Mouse (Mus musculus) erythroblast, embryonic 14.5 days (primary cell): ENCODE results near the gene Foxo1. TPM values are rescaled to one million over a fixed set of nuclear protein-coding genes. Genes with fewer than 3 reads are reported as not detected.

Experiments used
- H3K27me3 ChIP-seq: 2 replicates; pipeline ENCODE4 v1.6.1; 2012; ENCODE audit warnings: inconsistent platforms; ENCODE audit not compliant: control insufficient read depth
- H3K36me3 ChIP-seq: 2 replicates; pipeline ENCODE4 v1.6.1; 2012; ENCODE audit warnings: mild to moderate bottlenecking, inconsistent platforms; ENCODE audit not compliant: control insufficient read depth
- H3K4me1 ChIP-seq: 2 replicates; pipeline ENCODE4 v1.6.1; 2012; ENCODE audit warnings: inconsistent platforms; ENCODE audit not compliant: control insufficient read depth
- H3K4me3 ChIP-seq: replicated peaks from 2 replicates; pipeline ENCODE3; 2012; ENCODE audit warnings: moderate library complexity, mild to moderate bottlenecking, inconsistent platforms
- H3K9me3 ChIP-seq: 2 replicates; pipeline ENCODE4 v1.6.1; 2012; ENCODE audit warnings: low read length, inconsistent platforms, mixed read lengths; ENCODE audit not compliant: control insufficient read depth
- GATA1 ChIP-seq: IDR thresholded peaks from 2 replicates; pipeline ENCODE4 v1.6.1; 2012; ENCODE audit warnings: low read length, inconsistent platforms, mixed read lengths
- TAL1 ChIP-seq: IDR thresholded peaks from 3 replicates; pipeline ENCODE4 v1.6.1; 2012; ENCODE audit warnings: low read length, inconsistent platforms, mixed read lengths
- polyA plus RNA-seq: library from polyadenylated mRNA; stranded (reverse); fragments of >175 nt; gene quantifications from 2 replicates; pipeline ENCODE4 v1.2.3, GENCODE M21; 2012

The Foxo1 gene
- 0.01 and 0.02 TPM in 2 replicates for polyA plus RNA-seq

GRCm38 (mm10) chr3:52267652-52268486, at the start of gene Foxo1:
Foxo1 (plus strand) TSS chr3:52268336.
- Histone ChIP-seq H3K9me3 (no peaks in the 10 kb centered on the region; the same call in 1 of the 2 replicates), H3K36me3 (no peaks in the 10 kb centered on the region), H3K4me1 (peaks cover 33% of the 10 kb centered on the region), H3K4me3 (peak within 1 kb of the TSS; percentile 80), H3K27me3 (peaks cover 66% of the 10 kb centered on the region)
- no peak for TF ChIP-seq TAL1
- no peak for TF ChIP-seq GATA1

GRCm38 (mm10) chr3:52218864-52219263, 49.3 kb upstream of the Foxo1 start:
- no peak for TF ChIP-seq GATA1
- no peak for TF ChIP-seq TAL1

GRCm38 (mm10) chr3:52221082-52221481, 47.1 kb upstream of the Foxo1 start:
- H3K9me3 ChIP-seq: no peaks in the 10 kb centered on the region
- no peaks in the 10 kb centered on the region for H3K36me3 ChIP-seq
- no peaks in the 10 kb centered on the region for H3K27me3 ChIP-seq
- TF ChIP-seq TAL1 (no peak), GATA1 (no peak)
- H3K4me1 ChIP-seq: no peaks in the 10 kb centered on the region
- H3K4me3 ChIP-seq: no peak overlapping the region

More at GRCm38 (mm10) chr3:52218864-52219263, 49.3 kb upstream of the Foxo1 start:
- no peak overlapping the region for H3K4me3 ChIP-seq
- H3K36me3 ChIP-seq: no peaks in the 10 kb centered on the region
- no peaks in the 10 kb centered on the region for H3K27me3 ChIP-seq
- H3K9me3 ChIP-seq: no peaks in the 10 kb centered on the region
- no peaks in the 10 kb centered on the region for H3K4me1 ChIP-seq

GRCm38 (mm10) chr3:52221931-52222330, 46.2 kb upstream of the Foxo1 start:
- no peaks in the 10 kb centered on the region for H3K36me3 ChIP-seq
- TF ChIP-seq GATA1: no peak
- no peak for TF ChIP-seq TAL1
- H3K4me3 ChIP-seq: no peak overlapping the region
- H3K27me3 ChIP-seq: no peaks in the 10 kb centered on the region
- no peaks in the 10 kb centered on the region for H3K9me3 ChIP-seq
- no peaks in the 10 kb centered on the region for H3K4me1 ChIP-seq

GRCm38 (mm10) chr3:52236488-52236887, 31.6 kb upstream of the Foxo1 start:
- H3K27me3 ChIP-seq: no peaks in the 10 kb centered on the region
- no peaks in the 10 kb centered on the region for H3K4me1 ChIP-seq
- TF ChIP-seq TAL1: no peak
- TF ChIP-seq GATA1: no peak
- H3K9me3 ChIP-seq: no peaks in the 10 kb centered on the region
- no peak overlapping the region for H3K4me3 ChIP-seq
- H3K36me3 ChIP-seq: no peaks in the 10 kb centered on the region

- H3K27me3 ChIP-seq: no peaks in the 10 kb centered on the region
- H3K4me1 ChIP-seq: no peaks in the 10 kb centered on the region
- TF ChIP-seq GATA1 (no peak), TAL1 (no peak)
- H3K9me3 ChIP-seq: no peaks in the 10 kb centered on the region
- H3K36me3 ChIP-seq: no peaks in the 10 kb centered on the region
- no peak overlapping the region for H3K4me3 ChIP-seq
These were observed 31.0 kb upstream of the Foxo1 start for GRCm38 (mm10) chr3:52237136-52237535.

GRCm38 (mm10) chr3:52241062-52241461, 27.1 kb upstream of the Foxo1 start:
- Histone ChIP-seq H3K4me3 (no peak overlapping the region), H3K27me3 (no peaks in the 10 kb centered on the region), H3K36me3 (no peaks in the 10 kb centered on the region), H3K9me3 (no peaks in the 10 kb centered on the region), H3K4me1 (no peaks in the 10 kb centered on the region)
- TF ChIP-seq GATA1: no peak

- TF ChIP-seq TAL1 (no peak), GATA1 (no peak)
- Histone ChIP-seq H3K4me3 (no peak overlapping the region), H3K9me3 (no peaks in the 10 kb centered on the region), H3K36me3 (no peaks in the 10 kb centered on the region), H3K4me1 (no peaks in the 10 kb centered on the region), H3K27me3 (no peaks in the 10 kb centered on the region)
These were observed 25.6 kb upstream of the Foxo1 start for GRCm38 (mm10) chr3:52242457-52243105.

- Histone ChIP-seq H3K4me3 (no peak overlapping the region), H3K36me3 (no peaks in the 10 kb centered on the region), H3K27me3 (no peaks in the 10 kb centered on the region), H3K9me3 (no peaks in the 10 kb centered on the region), H3K4me1 (no peaks in the 10 kb centered on the region)
- no peak for TF ChIP-seq GATA1
- TF ChIP-seq TAL1: no peak
These were observed 24.7 kb upstream of the Foxo1 start for GRCm38 (mm10) chr3:52243271-52244021.
